Mouse (Mus musculus) embryonic facial prominence, embryonic 10.5 days (tissue): ENCODE data around the gene Fnip1. TPM values are rescaled to one million over a fixed set of nuclear protein-coding genes. Genes with fewer than 3 reads are reported as not detected.
A peak's percentile ranks its signal among the peaks of the same experiment; 100 is the strongest.
"Not testable (repeated sequence)": the region's sequence is repeated elsewhere in the genome, so short reads cannot be mapped to it uniquely, and the experiment has no call there.

Experiments used
- DNase-seq: peaks from one replicate; pipeline ENCODE4 v3.0.0-alpha.2; 2017; ENCODE audit warnings: low spot score
- H3K27ac ChIP-seq: fragments of 300-500 bp; sonication (generic); replicated peaks from 2 replicates; pipeline ENCODE4 v1.5.1; 2016; ENCODE audit warnings: mild to moderate bottlenecking
- H3K27me3 ChIP-seq: fragments of 300-500 bp; sonication (generic); replicated peaks from 2 replicates; pipeline ENCODE4 v1.6.1; 2016; ENCODE audit warnings: low read depth, mild to moderate bottlenecking; ENCODE audit not compliant: poor library complexity, severe bottlenecking
- H3K36me3 ChIP-seq: fragments of 300-500 bp; sonication (generic); replicated peaks from 2 replicates; pipeline ENCODE4 v1.6.1; 2016; ENCODE audit warnings: mild to moderate bottlenecking, moderate library complexity
- H3K4me1 ChIP-seq: fragments of 300-500 bp; sonication (generic); 2 replicates; pipeline ENCODE4 v1.6.1; 2016
- H3K4me3 ChIP-seq: fragments of 300-500 bp; sonication (generic); 2 replicates; pipeline ENCODE4 v1.5.1; 2016; ENCODE audit warnings: mild to moderate bottlenecking, moderate library complexity
- H3K9me3 ChIP-seq: fragments of 300-500 bp; sonication (generic); 2 replicates; pipeline ENCODE4 v1.6.1; 2016; ENCODE audit warnings: mild to moderate bottlenecking
- WGBS: fragments of 180-500 bp; shearing (Covaris S2); methylation state at CpG from one replicate; pipeline ENCODE4 v1.1.7; 2016; 5-methylcytosine and 5-hydroxymethylcytosine counted together
- polyA plus RNA-seq: library from polyadenylated mRNA; unstranded; fragments of >200 nt; fragmentation: Nextera tagmentation; extraction: Ambion mirVana; gene quantifications from 2 replicates; pipeline ENCODE4 v1.2.1, GENCODE M21; 2016

Fnip1 gene
- 7.8 and 8.6 TPM in 2 replicates for polyA plus RNA-seq

DNA sequence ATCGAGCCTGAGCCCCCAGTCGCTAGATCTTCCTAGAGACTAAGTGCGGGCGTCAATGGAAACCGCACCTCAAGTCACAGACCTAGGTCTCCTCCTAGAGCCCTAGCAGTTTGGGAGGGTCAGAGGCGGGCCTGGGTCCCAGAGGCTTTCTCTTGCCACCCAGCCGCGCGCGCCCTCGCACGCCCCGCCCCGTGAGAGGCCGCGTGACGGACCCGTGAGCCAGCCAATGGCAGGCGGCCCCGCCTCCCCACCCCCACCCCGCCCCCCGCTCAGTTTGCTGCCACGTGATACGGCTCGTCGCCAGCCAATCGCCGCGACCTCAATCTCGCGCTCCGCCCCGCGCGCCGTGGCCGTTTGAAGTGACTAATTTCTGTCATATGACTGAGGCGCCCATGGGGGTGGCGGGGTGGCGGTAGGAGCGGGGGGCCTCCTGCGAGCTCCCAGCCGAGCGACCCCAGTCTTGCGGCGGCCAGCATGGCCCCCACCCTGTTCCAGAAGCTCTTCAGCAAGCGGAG, at the start of gene Fnip1:
TSS of gene Fnip1 (plus strand) at position 377 of the 515 bp plus-strand sequence.
- no peaks in the 10 kb centered on the region for H3K27me3 ChIP-seq
- WGBS = under 1% methylated on average over 47 of the region's 47 CpGs
- H3K27ac ChIP-seq = peak within 1 kb of the TSS; percentile 96
- DNase-seq = peak; percentile 98
- H3K36me3 ChIP-seq = no peaks in the 10 kb centered on the region
- H3K4me1 ChIP-seq = peaks cover 19% of the 10 kb centered on the region
- H3K9me3 ChIP-seq = no peaks in the 10 kb centered on the region
- H3K4me3 ChIP-seq = peak within 1 kb of the TSS; percentile 93

DNA sequence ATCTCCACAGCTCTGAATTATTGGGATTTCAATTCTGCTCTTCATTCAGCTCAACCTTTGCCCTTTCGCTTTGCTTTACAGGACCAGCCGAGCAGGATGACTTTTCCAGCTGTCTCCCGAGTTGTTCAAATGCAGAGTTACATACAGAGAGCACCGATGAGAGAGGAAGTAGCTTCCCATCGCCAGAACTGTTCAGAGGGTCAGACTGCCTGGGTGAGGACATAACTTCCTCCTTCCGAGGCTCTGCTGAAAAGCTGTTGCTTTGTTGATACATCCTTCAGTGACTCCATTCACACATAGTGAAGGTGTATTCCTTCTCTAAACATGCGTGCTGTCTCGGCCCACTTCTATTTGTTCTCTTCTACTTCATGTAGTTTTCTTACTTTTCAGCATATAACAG, 47.6 kb upstream of the Fnip1 start:
- no peaks in the 10 kb centered on the region for H3K4me1 ChIP-seq
- H3K36me3 ChIP-seq = no peaks in the 10 kb centered on the region
- H3K9me3 ChIP-seq = no peaks in the 10 kb centered on the region
- DNase-seq = no peak
- H3K4me3 ChIP-seq = no peak overlapping the region
- 79% methylated on average over 8 of the region's 8 CpGs for WGBS
- H3K27me3 ChIP-seq = no peaks in the 10 kb centered on the region
- H3K27ac ChIP-seq = no peak overlapping the region

DNA sequence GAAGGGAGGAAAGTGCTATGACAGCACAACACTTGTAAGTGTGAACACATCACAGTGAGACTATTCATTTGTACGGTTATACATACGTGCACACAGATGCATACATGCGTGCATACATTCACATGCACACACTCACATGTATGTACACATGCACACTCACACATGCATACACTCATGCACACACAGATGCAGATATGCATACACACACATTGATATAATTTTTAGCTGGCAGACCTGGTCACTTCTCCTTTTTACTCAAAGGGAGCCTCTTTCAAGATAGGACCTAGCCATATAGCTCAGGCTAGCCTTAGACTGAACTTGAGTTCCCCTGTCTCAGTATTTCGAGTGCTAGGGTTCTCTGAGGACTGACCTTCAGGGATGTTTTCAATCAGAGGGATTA, 46.7 kb upstream of the Fnip1 start:
- DNase-seq = no peak
- Histone ChIP-seq H3K27ac (no peak overlapping the region), H3K27me3 (no peaks in the 10 kb centered on the region), H3K4me3 (no peak overlapping the region), H3K4me1 (no peaks in the 10 kb centered on the region), H3K9me3 (no peaks in the 10 kb centered on the region), H3K36me3 (no peaks in the 10 kb centered on the region)
- WGBS = 90% methylated on average over 4 of the region's 4 CpGs

DNA sequence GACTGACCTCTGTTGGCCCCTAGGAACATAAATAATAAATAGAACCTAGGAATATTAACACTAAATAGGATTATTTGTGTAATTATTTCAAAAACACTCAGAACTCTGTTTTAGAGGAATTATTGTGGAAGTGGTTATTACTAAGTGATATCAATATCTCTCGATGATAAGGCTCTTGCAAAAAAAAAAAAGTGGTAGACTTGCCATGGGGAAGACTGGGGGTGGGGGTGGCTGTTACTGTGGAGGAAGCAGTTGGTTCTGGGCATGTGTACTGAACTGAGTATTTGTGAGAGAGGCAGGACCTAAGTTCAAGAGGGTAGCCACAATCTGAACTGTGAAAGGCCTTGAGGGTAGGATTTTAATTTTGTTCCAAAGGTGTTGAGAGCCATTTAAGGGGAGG, 41.3 kb upstream of the Fnip1 start:
- DNase-seq = no peak
- H3K27me3 ChIP-seq = no peaks in the 10 kb centered on the region
- H3K4me3 ChIP-seq = no peak overlapping the region
- 88% methylated on average over 1 of the region's 1 CpGs for WGBS
- H3K9me3 ChIP-seq = no peaks in the 10 kb centered on the region
- H3K36me3 ChIP-seq = no peaks in the 10 kb centered on the region
- no peaks in the 10 kb centered on the region for H3K4me1 ChIP-seq
- no peak overlapping the region for H3K27ac ChIP-seq

DNA sequence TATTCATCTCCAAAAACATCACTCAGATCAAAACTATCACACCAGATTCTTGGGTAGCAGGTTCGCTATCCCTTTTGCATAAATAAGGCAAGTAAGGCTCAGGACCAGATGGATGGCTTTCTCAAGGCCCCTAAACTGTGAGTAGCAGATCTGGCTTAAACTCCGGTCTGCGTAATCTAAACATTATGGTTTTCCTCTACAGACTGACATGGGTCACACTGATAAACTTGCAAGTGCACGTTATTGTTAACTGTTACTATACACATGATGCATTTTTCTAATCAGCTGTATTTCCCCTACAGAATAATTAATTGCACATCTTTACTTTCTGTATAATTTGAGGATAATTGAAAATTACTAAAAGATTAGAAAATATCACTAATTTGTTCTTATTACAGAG, 39.9 kb upstream of the Fnip1 start:
- Histone ChIP-seq H3K27me3 (no peaks in the 10 kb centered on the region), H3K4me1 (no peaks in the 10 kb centered on the region), H3K36me3 (no peaks in the 10 kb centered on the region), H3K4me3 (no peak overlapping the region), H3K27ac (no peak overlapping the region), H3K9me3 (no peaks in the 10 kb centered on the region)
- WGBS = 82% methylated on average over 4 of the region's 4 CpGs
- no peak for DNase-seq

DNA sequence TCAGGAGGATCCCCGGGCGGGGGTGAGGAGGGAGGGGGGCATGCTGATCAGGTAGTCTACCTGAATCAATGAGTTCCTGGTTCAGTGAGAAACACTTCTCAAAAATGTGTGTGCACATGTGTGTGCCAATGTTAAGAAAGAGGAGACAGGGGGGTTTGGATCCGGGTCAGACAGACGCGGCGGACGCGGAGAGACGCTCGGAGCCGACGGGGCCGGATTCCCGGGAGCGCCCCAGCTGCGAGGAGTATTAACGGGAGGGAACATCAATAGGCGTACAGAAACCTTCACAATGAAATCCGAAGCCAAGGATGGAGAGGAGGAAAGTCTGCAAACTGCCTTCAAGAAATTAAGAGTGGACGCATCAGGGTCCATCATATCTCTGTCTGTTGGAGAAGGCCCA, 37.2 kb upstream of the Fnip1 start:
- not testable (repeated sequence) for H3K27me3 ChIP-seq, H3K4me3 ChIP-seq, H3K36me3 ChIP-seq, H3K9me3 ChIP-seq, H3K4me1 ChIP-seq, H3K27ac ChIP-seq, DNase-seq
- WGBS = 91% methylated on average over 20 of the region's 20 CpGs

DNA sequence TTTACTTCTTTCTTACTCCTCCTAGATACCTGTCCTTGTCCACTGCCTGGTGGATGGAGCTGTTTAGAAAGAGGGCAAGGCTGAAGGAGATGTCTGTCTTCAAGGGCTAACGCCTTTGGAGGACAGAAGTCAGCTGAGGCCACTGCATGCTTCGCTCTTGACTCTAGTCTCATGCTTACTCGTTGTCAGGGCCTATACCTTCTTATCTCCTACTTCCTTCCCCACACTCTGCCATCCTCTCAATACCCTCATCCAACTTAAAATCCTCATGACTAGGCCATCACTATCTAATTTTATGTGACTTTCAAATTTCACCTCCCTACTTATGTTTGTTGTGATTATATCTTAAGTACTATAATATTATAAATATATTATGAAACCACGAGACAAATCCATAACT, 33.1 kb upstream of the Fnip1 start:
- no peak for DNase-seq
- Histone ChIP-seq H3K4me1 (no peaks in the 10 kb centered on the region), H3K36me3 (no peaks in the 10 kb centered on the region), H3K27me3 (no peaks in the 10 kb centered on the region), H3K4me3 (no peak overlapping the region), H3K9me3 (no peaks in the 10 kb centered on the region), H3K27ac (no peak overlapping the region)
- 83% methylated on average over 4 of the region's 4 CpGs for WGBS

DNA sequence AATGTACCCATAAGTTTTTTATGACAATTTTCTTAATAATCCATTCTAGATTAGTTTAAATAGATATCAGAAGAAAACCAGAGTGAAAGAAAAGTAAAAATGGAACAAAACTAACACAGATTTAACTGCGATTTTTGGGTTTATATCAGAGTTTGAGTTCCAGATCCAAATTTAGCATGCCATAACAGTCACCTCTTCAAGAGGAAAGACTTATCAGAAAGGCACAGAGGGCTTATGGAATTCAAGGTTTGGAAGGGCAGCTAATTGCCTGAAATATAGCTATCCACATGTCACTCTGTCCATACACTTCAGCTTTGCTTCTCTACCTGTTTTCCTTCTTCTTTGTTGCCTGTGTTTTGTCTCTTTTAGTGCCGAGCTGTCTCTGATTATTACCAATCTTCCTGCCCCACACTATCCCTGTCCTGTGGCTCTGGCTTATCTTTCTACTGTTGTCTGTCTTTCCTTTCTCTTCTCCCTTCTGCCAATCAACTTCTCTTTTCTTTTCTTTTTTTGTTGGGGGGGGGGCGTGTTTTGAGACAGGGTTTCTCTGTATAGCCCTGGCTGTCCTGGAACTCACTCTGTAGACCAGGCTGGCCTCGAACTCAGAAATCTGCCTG, 31.0 kb upstream of the Fnip1 start:
- no peak for DNase-seq
- 87% methylated on average over 4 of the region's 4 CpGs for WGBS
- Histone ChIP-seq H3K4me1 (no peaks in the 10 kb centered on the region), H3K9me3 (no peaks in the 10 kb centered on the region), H3K27ac (no peak overlapping the region), H3K27me3 (no peaks in the 10 kb centered on the region), H3K36me3 (no peaks in the 10 kb centered on the region), H3K4me3 (no peak overlapping the region)

DNA sequence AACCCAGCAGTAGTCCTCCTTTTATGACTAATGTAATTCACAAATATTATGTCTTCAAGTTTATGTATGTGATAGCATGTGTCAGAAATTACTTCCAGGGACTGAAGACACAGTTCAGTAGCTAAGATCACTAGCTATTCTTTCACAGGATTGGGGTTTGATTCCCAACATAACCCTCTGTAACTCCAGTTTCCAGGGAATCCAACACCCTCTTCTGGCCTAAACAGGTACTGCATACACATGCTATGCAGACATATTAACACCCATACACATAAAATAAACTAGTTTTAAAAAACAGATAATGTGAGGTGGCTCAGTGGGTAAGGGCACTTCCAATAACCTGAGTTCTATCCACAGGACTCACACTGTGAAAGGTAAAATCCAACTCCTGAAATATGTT, 27.4 kb upstream of the Fnip1 start:
- Histone ChIP-seq H3K4me1 (peaks cover 2% of the 10 kb centered on the region; the same call in 1 of the 2 replicates), H3K27me3 (no peaks in the 10 kb centered on the region), H3K4me3 (no peak overlapping the region), H3K9me3 (no peaks in the 10 kb centered on the region), H3K27ac (no peak overlapping the region), H3K36me3 (no peaks in the 10 kb centered on the region)
- no peak for DNase-seq

DNA sequence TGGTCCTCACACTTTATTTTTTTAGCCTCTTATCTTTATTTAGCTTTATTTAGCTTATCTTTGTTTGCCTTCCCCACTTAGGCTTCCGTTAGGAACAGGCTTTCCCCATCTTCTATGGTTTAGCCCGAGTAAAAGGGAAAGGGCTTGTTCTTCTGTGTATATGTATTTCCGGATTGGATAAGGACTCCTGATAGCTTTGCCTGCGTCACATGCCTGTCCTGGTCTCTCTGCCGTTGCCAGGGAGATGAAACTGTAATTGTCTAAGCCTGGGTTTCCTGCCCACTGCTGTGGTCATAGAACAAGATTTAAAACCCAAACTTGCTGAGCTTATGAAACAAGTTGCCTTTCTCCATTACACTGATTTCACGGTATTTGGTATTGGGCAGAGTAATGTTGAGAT, 25.0 kb upstream of the Fnip1 start:
- no peaks in the 10 kb centered on the region for H3K27me3 ChIP-seq
- no peaks in the 10 kb centered on the region for H3K9me3 ChIP-seq
- H3K4me3 ChIP-seq = no peak overlapping the region
- H3K36me3 ChIP-seq = no peaks in the 10 kb centered on the region
- no peak overlapping the region for H3K27ac ChIP-seq
- 55% methylated on average over 6 of the region's 6 CpGs for WGBS
- H3K4me1 ChIP-seq = peaks cover 2% of the 10 kb centered on the region; the same call in 1 of the 2 replicates
- DNase-seq = no peak

DNA sequence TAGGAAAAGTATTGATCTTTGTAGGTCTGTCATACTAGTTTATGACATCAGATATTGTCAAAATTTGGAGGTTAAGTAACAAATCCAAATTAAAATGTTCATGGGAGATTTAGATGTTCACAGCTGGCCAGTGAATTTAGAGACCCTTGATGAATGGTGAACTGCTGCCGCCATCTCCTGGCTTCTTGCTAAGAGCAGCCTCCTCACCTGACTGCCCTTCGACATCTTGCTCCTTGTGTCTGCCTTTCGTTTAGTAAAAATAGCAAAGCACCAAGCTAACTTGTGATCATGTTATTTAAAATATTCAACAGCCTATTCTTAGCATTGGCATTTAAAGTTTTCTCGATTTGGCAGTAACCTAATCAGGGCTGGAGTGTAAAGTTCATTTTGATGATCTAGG, 15.0 kb upstream of the Fnip1 start:
- Histone ChIP-seq H3K27ac (no peak overlapping the region), H3K4me3 (no peak overlapping the region), H3K9me3 (no peaks in the 10 kb centered on the region), H3K4me1 (no peaks in the 10 kb centered on the region), H3K27me3 (no peaks in the 10 kb centered on the region), H3K36me3 (no peaks in the 10 kb centered on the region)
- WGBS = 80% methylated on average over 4 of the region's 4 CpGs
- no peak for DNase-seq

DNA sequence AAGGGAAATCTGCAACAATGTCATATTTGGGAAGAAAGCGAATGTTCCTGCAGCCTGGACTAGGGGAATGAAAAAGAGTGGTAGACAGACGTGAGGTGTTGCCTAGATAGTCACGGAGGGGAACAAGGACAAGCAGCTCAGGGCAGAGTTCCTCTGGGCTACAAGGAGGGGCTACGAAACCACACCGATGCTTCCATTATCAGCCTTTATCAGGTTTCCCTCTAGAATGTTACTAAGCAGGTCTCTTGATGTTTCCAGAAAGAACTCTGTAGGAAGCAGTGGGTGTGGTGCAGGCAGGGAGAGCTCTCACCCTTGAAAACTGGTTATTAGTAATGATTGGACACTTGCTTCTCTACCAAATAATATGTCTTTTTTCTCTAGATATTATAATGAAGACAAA, 11.7 kb upstream of the Fnip1 start:
- Histone ChIP-seq H3K4me3 (no peak overlapping the region), H3K36me3 (no peaks in the 10 kb centered on the region), H3K27me3 (no peaks in the 10 kb centered on the region), H3K4me1 (no peaks in the 10 kb centered on the region), H3K27ac (no peak overlapping the region), H3K9me3 (no peaks in the 10 kb centered on the region)
- WGBS = 80% methylated on average over 5 of the region's 5 CpGs
- DNase-seq = no peak

DNA sequence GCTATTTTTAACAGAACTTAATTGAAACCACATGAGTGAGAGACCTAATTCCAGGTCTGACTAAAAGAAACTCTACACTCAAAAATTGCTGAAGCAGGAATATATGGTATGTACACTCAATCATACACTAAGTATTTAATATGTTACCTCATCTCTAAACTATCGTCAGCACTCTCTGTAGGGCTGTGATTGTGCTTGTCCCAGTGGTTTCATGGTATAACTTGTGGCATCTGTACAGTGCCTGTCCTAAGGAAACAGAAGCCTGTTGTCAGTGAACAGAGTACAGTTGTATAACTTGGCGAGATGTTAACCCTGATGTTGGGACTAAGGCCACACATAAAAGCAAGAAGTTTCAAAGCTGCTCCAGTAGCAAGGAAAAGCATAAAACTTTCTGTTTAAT, 10.9 kb upstream of the Fnip1 start:
- H3K4me1 ChIP-seq = no peaks in the 10 kb centered on the region
- H3K36me3 ChIP-seq = no peaks in the 10 kb centered on the region
- no peak for DNase-seq
- no peaks in the 10 kb centered on the region for H3K9me3 ChIP-seq
- WGBS = 65% methylated on average over 2 of the region's 2 CpGs
- H3K4me3 ChIP-seq = no peak overlapping the region
- H3K27me3 ChIP-seq = no peaks in the 10 kb centered on the region
- no peak overlapping the region for H3K27ac ChIP-seq
